In the genomic region with DNA sequence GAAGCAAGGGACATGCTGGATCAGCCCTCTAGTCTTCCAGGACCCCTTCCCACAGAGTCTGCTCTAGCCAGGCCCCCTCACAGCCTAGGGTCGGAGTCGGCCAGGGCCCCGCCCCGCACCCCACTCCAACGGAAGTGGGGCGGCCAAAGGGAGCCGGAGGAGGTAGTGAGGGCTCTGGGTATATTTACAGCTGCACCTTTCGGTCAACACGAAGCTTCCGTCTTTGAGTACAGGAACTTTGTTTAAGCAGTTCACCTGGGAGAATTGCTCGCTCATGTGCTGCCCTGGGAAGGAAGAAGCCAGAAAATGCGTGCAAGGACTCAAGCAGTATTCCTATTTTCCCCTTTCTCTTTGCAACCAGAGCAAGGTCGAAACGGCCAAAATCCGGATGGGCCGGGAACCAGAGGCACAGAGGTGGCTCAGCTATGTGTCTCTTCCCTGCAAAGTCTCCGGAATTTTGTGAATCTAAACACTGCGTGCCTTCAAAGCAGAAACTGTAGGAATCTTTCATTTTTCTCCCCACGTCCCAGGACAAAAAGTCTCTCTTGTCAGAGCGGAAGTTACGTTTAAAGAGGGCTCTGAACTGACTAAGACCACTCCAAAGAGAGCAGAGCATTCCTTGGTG, we compare ENCODE assay signal across 10 mouse cellular contexts. TPM values are rescaled to one million over a fixed set of nuclear protein-coding genes. Genes with fewer than 3 reads are reported as not detected.
DNase-seq lines count a peak whose midpoint lies in the region; ATAC-seq and TF ChIP-seq lines count a peak whose summit lies in the region.
"Had no signal": no experiment of that assay in that cellular context is flagged by ENCODE, and none has a peak within 500 bp of the region (broad histone marks: within the 10 kb centered on the region; RNA-seq: fewer than 3 reads in every experiment).

No protein-coding gene starts in this region.

- H3K27me3 ChIP-seq in heart, embryonic 11.5 days (ENCODE audit: control insufficient read depth, insufficient read depth, low read length): peaks cover 4% of the 10 kb centered on the region; the same call in 1 of the 2 replicates
- H3K27me3 ChIP-seq in kidney, postnatal 0 days (ENCODE audit: insufficient read depth, low read length): no peaks in the 10 kb centered on the region

- peaks cover 31% of the 10 kb centered on the region for H3K4me1 ChIP-seq in heart, embryonic 11.5 days (ENCODE audit: control insufficient read depth, insufficient read depth, low read length)
- peaks cover 18% of the 10 kb centered on the region; the same call in 1 of the 2 replicates for H3K4me1 ChIP-seq in kidney, postnatal 0 days (replicated peaks; ENCODE audit: insufficient read depth, low read length)

- peak; percentile 22 to 45 for DNase-seq in urinary bladder, adult 18-20 months (ENCODE audit: low spot score in 2 of 2)
- DNase-seq in urinary bladder, postnatal 14 days (ENCODE audit: low spot score): no peak
- no peak for DNase-seq in kidney, postnatal 0 days (ENCODE audit: low spot score)
- DNase-seq in lung, postnatal 4 days: peak; percentile 53 to 60
- DNase-seq in testis, postnatal 10 days (ENCODE audit: low spot score): peak; percentile 63
- no peak for DNase-seq in cerebellum, adult 11-12 months
- no peak for DNase-seq in right cerebral cortex, adult 2 months (ENCODE audit: low spot score in 2 of 2)

- peak overlapping the region; percentile 38 for H3K4me3 ChIP-seq in heart, embryonic 11.5 days (ENCODE audit: low read depth, low read length)
- peak overlapping the region; percentile 38 for H3K4me3 ChIP-seq in kidney, postnatal 0 days (replicated peaks; ENCODE audit: low read depth, low read length)
- H3K4me3 ChIP-seq: myocyte had no signal

- TF ChIP-seq CTCF in kidney, postnatal 0 days (IDR thresholded peaks at IDR 0.05; ENCODE audit: low read depth): no peak

- peak overlapping the region; percentile 82 for H3K4me2 ChIP-seq in heart, embryonic 11.5 days
- peak overlapping the region; percentile 81 for H3K4me2 ChIP-seq in kidney, postnatal 0 days (ENCODE audit: low read length)

- H3K36me3 ChIP-seq in heart, embryonic 11.5 days (ENCODE audit: control insufficient read depth, insufficient read depth, low read length): no peaks in the 10 kb centered on the region
- H3K36me3 ChIP-seq in kidney, postnatal 0 days (ENCODE audit: insufficient read depth, low read length): no peaks in the 10 kb centered on the region

- H3K9ac ChIP-seq in heart, embryonic 11.5 days (ENCODE audit: low read depth, low read length): peak overlapping the region; percentile 62
- peak overlapping the region; percentile 51 for H3K9ac ChIP-seq in kidney, postnatal 0 days (ENCODE audit: low read depth, low read length)

- ATAC-seq in heart, embryonic 11.5 days (replicated peaks; ENCODE audit: insufficient number of reproducible peaks, low FRiP score, low TSS enrichment): no peak
- no peak for ATAC-seq in kidney, postnatal 0 days (replicated peaks; ENCODE audit: low FRiP score, low read depth)

- no peaks in the 10 kb centered on the region for H3K9me3 ChIP-seq in heart, embryonic 11.5 days (replicated peaks; ENCODE audit: control insufficient read depth, low read length)
- H3K9me3 ChIP-seq in kidney, postnatal 0 days (replicated peaks; ENCODE audit: low read length): no peaks in the 10 kb centered on the region

- 12% methylated on average over 21 of the region's 21 CpGs for WGBS in heart, embryonic 11.5 days (ENCODE audit: insufficient replicate concordance)
- 15% methylated on average over 21 of the region's 21 CpGs for WGBS in kidney, postnatal 0 days

- no peak overlapping the region for H3K27ac ChIP-seq in heart, embryonic 11.5 days (ENCODE audit: low read depth, low read length)
- H3K27ac ChIP-seq in kidney, postnatal 0 days: peak overlapping the region; percentile 93

RNA-seq across cellular contexts. Expression of gene Gstt2, which starts 3.7 kb away (rescaled TPM):
- 8.7 and 8.8 TPM in 2 replicates for polyA plus RNA-seq in heart, embryonic 11.5 days (2014; fragmentation: Nextera tagmentation; extraction: Ambion mirVana)
- polyA plus RNA-seq in kidney, postnatal 0 days (2015; fragmentation: Nextera tagmentation; extraction: Ambion mirVana): 125 and 129 TPM in 2 replicates

RNA-seq across cellular contexts. Expression of gene Gstt4, which starts 11.2 kb away (rescaled TPM):
- not detected in 2 replicates for polyA plus RNA-seq in heart, embryonic 11.5 days (2014; fragmentation: Nextera tagmentation; extraction: Ambion mirVana)
- polyA plus RNA-seq in kidney, postnatal 0 days (2015; fragmentation: Nextera tagmentation; extraction: Ambion mirVana): not detected in 2 replicates
- polyA plus RNA-seq: brain, embryonic 14.5 days; myocyte had no signal

RNA-seq across cellular contexts. Expression of gene Mif, which starts 26.5 kb away (rescaled TPM):
- polyA plus RNA-seq in heart, embryonic 11.5 days (2014; fragmentation: Nextera tagmentation; extraction: Ambion mirVana): 2,705 and 2,898 TPM in 2 replicates
- polyA plus RNA-seq in kidney, postnatal 0 days (2015; fragmentation: Nextera tagmentation; extraction: Ambion mirVana): 1,473 and 1,501 TPM in 2 replicates

RNA-seq across cellular contexts. Expression of gene Gstt1, which starts 35.2 kb away (rescaled TPM):
- polyA plus RNA-seq in heart, embryonic 11.5 days (2014; fragmentation: Nextera tagmentation; extraction: Ambion mirVana): 4.3 and 5.1 TPM in 2 replicates
- 33.2 and 34.4 TPM in 2 replicates for polyA plus RNA-seq in kidney, postnatal 0 days (2015; fragmentation: Nextera tagmentation; extraction: Ambion mirVana)

RNA-seq across cellular contexts. Expression of gene Gstt3, which starts 52.4 kb away (rescaled TPM):
- polyA plus RNA-seq in heart, embryonic 11.5 days (2014; fragmentation: Nextera tagmentation; extraction: Ambion mirVana): 3.0 and 3.4 TPM in 2 replicates
- 76.5 and 78.3 TPM in 2 replicates for polyA plus RNA-seq in kidney, postnatal 0 days (2015; fragmentation: Nextera tagmentation; extraction: Ambion mirVana)

Comparison
In these comparisons a context has a peak if more than half of its experiments do, and no peak if none do; other contexts are left out.
1. DNase-seq: peak in urinary bladder, adult 18-20 months (2 of 2), lung, postnatal 4 days (2 of 2) and testis, postnatal 10 days (single experiment); none in urinary bladder, postnatal 14 days (single experiment), kidney, postnatal 0 days (single experiment), cerebellum, adult 11-12 months (single experiment) and right cerebral cortex, adult 2 months (0 of 2).
2. RNA of gene Gstt2, which starts 3.7 kb away (polyA plus RNA-seq): 125 to 129 TPM in kidney, postnatal 0 days; 8.7 to 8.8 TPM in heart, embryonic 11.5 days; every median in the first group is over 10 times any median in the second.